9 mouse cellular contexts compared by ENCODE assay signal in genomic region chr2:33659288-33659629, GRCm38 (mm10). TPM values are rescaled to one million over a fixed set of nuclear protein-coding genes. Genes with fewer than 3 reads are reported as not detected.
DNase-seq lines count a peak whose midpoint lies in the region; ATAC-seq and TF ChIP-seq lines count a peak whose summit lies in the region.
"Had no signal": no experiment of that assay in that cellular context is flagged by ENCODE, and none has a peak within 500 bp of the region (broad histone marks: within the 10 kb centered on the region; RNA-seq: fewer than 3 reads in every experiment).

No protein-coding gene starts in this region.

- DNase-seq in heart, adult 8-10 months (ENCODE audit: low spot score) = no peak
- peak; percentile 32 for DNase-seq in lung, postnatal 25 days (ENCODE audit: low spot score)
- DNase-seq in left cerebral cortex, postnatal 25 days (ENCODE audit: low spot score in 2 of 2) = no peak
- DNase-seq in left cerebral cortex, adult 8-10 months (ENCODE audit: low spot score in 2 of 2) = no peak

- H3K9me3 ChIP-seq in heart, embryonic 12.5 days (replicated peaks) = no peaks in the 10 kb centered on the region
- H3K9me3 ChIP-seq in kidney, embryonic 14.5 days (ENCODE audit: control insufficient read depth, low read length) = no peaks in the 10 kb centered on the region
- H3K9me3 ChIP-seq: G1E had no signal

- H3K4me1 ChIP-seq in heart, embryonic 12.5 days (replicated peaks) = no peaks in the 10 kb centered on the region
- H3K4me1 ChIP-seq in embryonic fibroblast, embryonic 13.5 days (ENCODE audit: control insufficient read depth, insufficient read depth, low read length) = no peaks in the 10 kb centered on the region
- H3K4me1 ChIP-seq in kidney, embryonic 14.5 days (ENCODE audit: control insufficient read depth, insufficient read depth, low read length) = no peaks in the 10 kb centered on the region

- H3K4me3 ChIP-seq in heart, embryonic 12.5 days = peak overlapping the region; percentile 16; the same call in 1 of the 2 replicates
- peak overlapping the region; percentile 14; the same call in 1 of the 2 replicates for H3K4me3 ChIP-seq in embryonic fibroblast, embryonic 13.5 days (ENCODE audit: insufficient read depth, low read length)
- H3K4me3 ChIP-seq in kidney, embryonic 14.5 days (ENCODE audit: low read length) = peak overlapping the region; percentile 22

- no peak for ATAC-seq in heart, embryonic 12.5 days (ENCODE audit: insufficient number of reproducible peaks, low FRiP score)
- ATAC-seq in kidney, embryonic 14.5 days (ENCODE audit: low FRiP score, low TSS enrichment) = peak; percentile 64; the same call in 1 of the 2 replicates
- no peak for ATAC-seq in CD4-positive, CD25-positive, alpha-beta regulatory T cell, adult 4 months

- TF ChIP-seq POLR2A in embryonic fibroblast, embryonic 13.5 days (IDR thresholded peaks at IDR 0.05; ENCODE audit: low read depth, low read length) = no peak

- intact Hi-C loops in left cerebral cortex, postnatal 25 days (cut with DNase I) = no loop called here

- H3K36me3 ChIP-seq in heart, embryonic 12.5 days = no peaks in the 10 kb centered on the region
- H3K36me3 ChIP-seq in kidney, embryonic 14.5 days (ENCODE audit: control insufficient read depth, insufficient read depth, low read length) = no peaks in the 10 kb centered on the region
- H3K36me3 ChIP-seq: G1E had no signal

- no peak overlapping the region for H3K27ac ChIP-seq in heart, embryonic 12.5 days (ENCODE audit: poor library complexity, severe bottlenecking)
- no peak overlapping the region for H3K27ac ChIP-seq in embryonic fibroblast, embryonic 13.5 days (ENCODE audit: insufficient read depth, low read length)
- H3K27ac ChIP-seq in kidney, embryonic 14.5 days (ENCODE audit: low read depth, low read length) = no peak overlapping the region; the same call in 1 of the 2 replicates

- WGBS in heart, embryonic 12.5 days = 3% methylated on average over 7 of the region's 7 CpGs
- 2% methylated on average over 7 of the region's 7 CpGs for WGBS in kidney, embryonic 14.5 days

- H3K9ac ChIP-seq in heart, embryonic 12.5 days = no peak overlapping the region; the same call in 1 of the 2 replicates
- H3K9ac ChIP-seq in kidney, embryonic 14.5 days (ENCODE audit: low read depth, low read length) = peak overlapping the region; percentile 23; the same call in 1 of the 2 replicates

- H3K4me2 ChIP-seq in heart, embryonic 12.5 days = peak overlapping the region; percentile 54
- H3K4me2 ChIP-seq in kidney, embryonic 14.5 days (replicated peaks; ENCODE audit: low read depth, low read length) = peak overlapping the region; percentile 34

- no peaks in the 10 kb centered on the region for H3K27me3 ChIP-seq in heart, embryonic 12.5 days (replicated peaks)
- no peaks in the 10 kb centered on the region for H3K27me3 ChIP-seq in kidney, embryonic 14.5 days (ENCODE audit: control insufficient read depth, insufficient read depth, low read length)

- no peak for TF ChIP-seq CTCF in embryonic fibroblast, embryonic 13.5 days (IDR thresholded peaks at IDR 0.05; ENCODE audit: borderline replicate concordance, insufficient read depth, low read length)

RNA-seq across cellular contexts. Expression of gene Lmx1b, which starts 18.9 kb away (rescaled TPM):
- 0.04 and 0.06 TPM in 2 replicates for polyA plus RNA-seq in heart, embryonic 12.5 days (2016; fragmentation: Nextera tagmentation; extraction: Ambion mirVana)
- total RNA-seq in heart, adult 8-10 months (2022) = under 1 TPM; 0.09 to 0.41 (median 0.10) TPM
- 1.1 and 2.8 TPM in 2 replicates for polyA plus RNA-seq in embryonic fibroblast, embryonic 13.5 days (2011; ENCODE audit: insufficient read length, low read depth, missing spikeins)
- 1.9 and 2.2 TPM in 2 replicates for polyA plus RNA-seq in kidney, embryonic 14.5 days (2014; fragmentation: Nextera tagmentation; extraction: Ambion mirVana)
- under 1 TPM; 0.18 to 0.32 TPM for total RNA-seq in left cerebral cortex, postnatal 25 days (2021)
- polyA plus RNA-seq in CD4-positive, CD25-positive, alpha-beta regulatory T cell, adult 4 months (2017; shearing (Covaris generic)) = not detected
- total RNA-seq in left cerebral cortex, adult 8-10 months (2022) = under 1 TPM; 0.35 to 0.98 (median 0.60) TPM
- polyA plus RNA-seq: G1E had no signal
